Mouse (Mus musculus) mesoderm, embryonic 11.5 days (tissue): ENCODE data around the gene Plcg1.
A peak's percentile ranks its signal among the peaks of the same experiment; 100 is the strongest.

ENCODE experiments used
- DNase-seq: peaks from one replicate; pipeline ENCODE4 v3.0.0-alpha.2; 2012; ENCODE audit warnings: low read depth, low spot score

Gene Plcg1

DNA sequence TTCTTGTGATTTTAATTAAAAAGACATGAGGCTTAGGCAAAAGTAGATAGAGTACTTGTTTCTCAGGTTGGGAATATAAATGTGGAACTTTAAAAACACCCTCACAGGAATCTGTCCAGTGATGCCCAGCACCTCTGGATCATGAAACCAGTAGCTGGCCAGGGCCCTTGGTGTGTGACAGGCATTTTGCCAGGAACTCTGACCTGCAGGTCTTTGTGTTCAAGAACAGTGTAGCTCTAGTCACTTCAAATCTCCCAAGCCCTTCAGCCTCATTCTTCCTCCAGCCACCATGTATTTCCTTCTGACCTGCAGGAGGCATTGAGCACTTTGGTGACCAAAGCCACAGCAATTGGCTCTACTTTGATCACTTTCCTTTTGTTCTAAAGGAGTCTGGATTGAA lies 39.3 kb downstream of the Plcg1 start:
- DNase-seq, result no peak

DNA sequence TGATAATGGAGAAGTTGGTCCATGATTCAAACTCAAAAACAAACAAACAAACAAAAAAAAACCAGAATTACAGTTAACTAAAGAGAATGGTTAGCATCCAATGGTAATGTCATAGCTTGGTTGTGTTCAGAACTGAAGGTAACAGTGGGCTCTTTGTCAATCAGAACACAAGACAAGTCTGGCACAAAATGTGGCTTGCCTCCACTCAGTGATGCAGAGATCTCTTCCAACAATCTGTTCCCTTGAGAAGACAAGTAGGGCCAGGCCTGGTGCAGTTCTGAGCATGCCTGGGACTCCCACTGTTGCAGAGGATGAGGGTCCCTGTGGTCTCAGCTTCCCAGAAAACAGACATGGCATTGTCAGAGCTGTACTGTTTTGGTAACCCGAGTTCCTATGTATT lies 39.8 kb downstream of the Plcg1 start:
- DNase-seq, result no peak

DNA sequence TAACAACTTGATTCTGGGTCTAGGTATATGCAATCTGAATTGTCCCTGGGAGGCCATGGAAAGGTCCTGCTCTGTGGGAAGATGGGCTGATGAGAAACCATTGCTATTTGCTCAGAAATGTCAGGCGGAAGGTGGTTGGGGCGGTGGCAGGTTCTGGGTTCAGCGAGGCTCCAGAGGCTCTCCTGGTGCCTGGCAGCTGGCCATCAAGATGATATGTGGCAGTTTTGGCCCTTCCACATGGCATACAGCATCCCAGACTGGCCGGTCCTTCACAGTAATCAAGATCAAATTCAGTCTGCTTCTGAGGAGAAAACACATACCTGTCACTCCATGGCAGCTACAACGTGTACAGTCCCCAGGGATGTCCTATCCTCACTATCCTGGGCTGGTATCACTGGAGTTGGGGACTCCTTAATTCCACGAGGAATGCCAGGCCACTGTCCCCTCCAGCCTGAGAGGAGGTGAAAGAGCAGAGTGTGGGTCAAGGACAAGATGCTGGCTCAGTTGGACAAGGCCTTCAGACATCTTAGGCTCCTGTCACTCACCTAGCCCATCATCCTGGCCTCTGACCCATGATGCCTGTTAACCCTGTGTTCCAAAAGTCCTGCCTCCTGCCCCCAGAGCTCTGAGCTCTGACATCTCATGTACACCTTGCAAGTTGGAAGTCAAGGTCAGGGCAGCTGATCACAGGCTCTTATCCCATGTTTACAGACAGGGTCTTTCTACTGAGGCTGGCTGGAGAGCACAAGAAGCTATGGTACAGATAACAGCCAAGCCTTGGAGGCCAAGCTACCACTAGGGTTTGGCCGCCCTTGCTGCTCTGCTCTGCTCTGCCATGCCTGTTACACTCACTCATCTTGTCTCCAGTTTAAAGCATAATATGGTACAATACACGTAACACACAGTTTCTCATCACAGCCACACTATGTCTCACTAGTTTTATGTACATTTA lies 40.5 kb downstream of the Plcg1 start:
- DNase-seq, result no peak

DNA sequence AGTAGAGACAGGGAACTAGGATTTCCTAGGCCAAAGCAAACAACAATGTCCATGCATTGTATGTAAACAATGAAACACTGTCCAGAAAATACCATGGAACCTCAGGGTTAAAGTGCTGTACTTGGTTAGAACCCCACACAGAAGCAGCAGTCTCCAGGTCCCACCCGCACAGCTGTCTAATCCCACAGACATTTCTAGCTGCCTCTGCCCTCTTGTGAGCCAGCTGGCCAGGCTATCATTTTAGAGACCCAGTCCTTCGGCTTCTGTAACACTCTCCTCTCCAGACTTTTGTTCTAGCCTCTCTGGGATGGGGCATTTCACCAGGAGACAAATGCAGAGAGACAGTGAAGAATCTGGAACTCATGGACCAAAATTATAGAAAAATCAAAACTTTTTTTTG lies 46.9 kb downstream of the Plcg1 start:
- no peak for DNase-seq

DNA sequence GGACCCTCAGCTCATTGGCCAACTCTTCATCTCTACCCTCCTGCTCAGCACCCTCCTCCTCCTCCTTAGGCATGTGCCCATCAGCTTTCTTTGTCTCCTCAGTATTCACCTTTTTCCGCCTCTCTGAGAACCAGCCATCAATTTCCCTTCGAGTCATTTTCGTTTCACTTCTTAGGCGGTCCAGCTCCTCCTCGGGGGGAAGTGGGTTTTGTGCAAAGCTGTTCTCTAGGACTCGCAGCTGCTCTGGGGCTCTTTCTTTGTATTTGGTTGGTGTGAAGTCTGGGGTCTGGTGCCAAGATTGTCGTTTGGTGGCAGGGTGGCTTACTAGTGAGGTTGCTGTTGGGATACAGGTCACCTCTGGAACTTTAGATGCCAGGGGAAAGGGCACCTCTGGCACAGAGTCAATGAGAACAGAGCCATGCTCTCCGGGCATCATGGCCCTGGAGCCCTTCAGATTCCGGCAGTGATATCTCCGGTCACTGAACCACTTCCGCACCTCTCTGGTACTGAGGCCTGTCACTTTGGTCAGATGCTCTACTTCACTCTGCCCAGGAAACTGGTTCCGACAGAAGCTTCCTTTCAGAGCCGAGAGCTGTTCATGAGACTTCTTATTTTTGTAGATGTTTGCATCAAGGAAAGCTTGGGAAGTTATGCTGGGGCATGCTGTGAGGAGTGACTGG lies 49.2 kb downstream of the Plcg1 start:
- DNase-seq, result no peak

DNA sequence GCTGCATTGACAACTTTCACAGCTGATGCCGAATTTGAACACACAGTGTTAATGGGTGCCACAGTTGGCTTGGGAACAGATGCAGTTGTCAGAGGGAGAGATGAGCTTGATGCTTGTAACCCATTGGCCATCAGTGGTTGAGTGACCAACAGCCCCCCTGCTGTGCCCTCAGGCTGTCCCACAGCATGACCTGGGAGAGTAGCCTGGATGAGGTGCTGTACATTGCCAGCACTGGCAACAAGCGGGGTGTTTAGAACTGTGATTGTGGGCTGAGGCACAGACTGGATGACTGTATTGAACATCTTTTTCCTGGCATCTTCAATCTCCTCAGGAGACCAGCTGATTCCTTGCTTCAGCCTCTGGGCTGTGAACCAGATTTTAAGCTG lies 49.7 kb downstream of the Plcg1 start:
- DNase-seq, result no peak

DNA sequence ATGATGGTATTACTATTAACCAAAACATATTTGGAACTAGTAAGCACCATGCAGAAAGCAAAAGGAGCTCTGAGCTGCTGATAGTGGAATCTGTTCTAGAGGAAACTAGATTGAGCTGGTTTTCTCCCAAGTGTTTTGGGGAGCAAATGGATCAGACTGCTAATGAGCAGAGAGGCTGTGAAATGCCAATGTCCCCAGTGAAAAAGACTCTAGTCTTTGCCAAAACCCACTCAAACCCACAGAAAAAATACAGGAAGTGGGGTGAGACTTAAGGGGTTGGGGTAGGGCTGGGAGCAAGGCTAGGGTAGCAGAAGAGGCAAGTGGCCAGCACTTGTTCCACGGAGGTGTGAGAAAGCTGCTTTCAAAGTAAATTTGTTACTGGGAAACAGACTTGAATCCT lies 55.2 kb downstream of the Plcg1 start:
- DNase-seq, result no peak

DNA sequence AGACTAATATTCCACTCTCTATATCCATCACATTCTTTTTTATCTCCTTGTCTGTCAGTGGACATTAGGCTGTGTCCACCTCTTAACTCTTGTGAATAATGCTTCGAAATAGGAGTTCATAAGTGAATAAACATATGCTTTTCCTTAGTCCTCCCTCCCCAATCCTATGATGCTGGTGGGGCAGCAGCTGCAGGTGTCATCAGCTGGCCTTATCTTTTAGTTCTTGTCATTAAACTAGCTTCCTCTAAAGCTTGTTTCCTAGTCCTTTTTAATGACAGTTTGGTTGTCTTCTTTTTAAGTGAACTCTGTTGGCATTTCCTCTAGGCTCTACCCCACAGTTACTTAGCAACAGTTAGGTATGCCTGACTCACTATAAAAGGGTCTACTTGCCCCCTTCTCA lies 57.9 kb downstream of the Plcg1 start:
- no peak for DNase-seq

DNA sequence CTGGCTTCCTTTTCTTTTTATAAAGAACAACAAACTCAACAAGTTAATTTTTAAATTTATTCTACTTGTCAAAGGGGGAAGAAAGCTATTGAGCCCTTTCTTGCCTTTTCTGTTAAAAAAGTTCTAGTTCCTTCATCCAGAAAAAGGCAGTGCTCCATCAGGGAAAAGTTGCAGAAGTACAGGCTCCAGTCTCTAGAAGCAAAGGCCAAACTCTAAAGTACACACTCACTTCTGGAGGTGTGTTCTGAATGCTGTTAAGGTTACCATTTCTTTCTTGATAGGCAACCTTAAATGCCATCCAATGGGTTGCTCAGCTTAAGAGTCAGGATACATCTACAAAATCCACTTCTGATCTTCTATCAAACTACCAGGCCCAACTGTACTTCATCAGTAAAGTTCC lies 58.6 kb downstream of the Plcg1 start:
- DNase-seq, result no peak

DNA sequence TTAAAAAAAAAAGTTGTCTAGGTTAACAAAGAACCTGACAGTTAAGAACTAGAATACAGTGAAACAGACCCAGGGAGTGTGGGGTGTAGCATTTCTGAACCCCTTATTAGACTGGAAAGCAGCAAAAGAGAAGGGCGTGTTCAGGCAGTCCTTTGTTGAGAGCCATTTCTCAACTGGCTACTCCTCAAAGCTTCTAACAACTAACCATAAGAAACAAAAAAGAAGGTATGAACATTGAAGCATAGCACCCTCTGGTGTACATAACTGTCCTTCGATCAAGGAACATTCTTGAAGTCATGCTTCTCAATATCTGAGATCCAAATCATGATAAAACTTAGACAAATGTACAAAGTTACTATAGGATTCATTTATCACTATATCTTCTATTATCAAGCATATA lies 62.0 kb downstream of the Plcg1 start:
- no peak for DNase-seq

DNA sequence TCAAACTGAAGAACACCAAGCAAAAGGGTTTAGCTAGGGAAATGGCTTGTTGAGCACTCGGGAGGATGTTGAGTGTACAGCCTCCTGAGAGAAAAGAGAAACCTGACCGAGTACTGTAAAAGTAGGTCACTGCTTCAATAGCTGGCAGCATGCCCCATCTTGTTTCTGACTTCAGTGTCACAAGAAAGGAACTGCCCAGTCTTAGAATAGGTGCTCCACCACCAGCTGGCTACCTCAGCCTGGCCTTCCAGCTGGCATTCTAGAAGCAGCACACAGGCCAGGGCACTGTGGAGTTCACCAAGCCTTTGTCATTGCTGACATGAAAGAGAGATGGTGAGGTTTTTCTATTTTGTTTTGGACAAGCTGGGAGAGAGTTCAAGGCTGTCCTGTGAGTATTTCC lies 65.9 kb downstream of the Plcg1 start:
- no peak for DNase-seq

DNA sequence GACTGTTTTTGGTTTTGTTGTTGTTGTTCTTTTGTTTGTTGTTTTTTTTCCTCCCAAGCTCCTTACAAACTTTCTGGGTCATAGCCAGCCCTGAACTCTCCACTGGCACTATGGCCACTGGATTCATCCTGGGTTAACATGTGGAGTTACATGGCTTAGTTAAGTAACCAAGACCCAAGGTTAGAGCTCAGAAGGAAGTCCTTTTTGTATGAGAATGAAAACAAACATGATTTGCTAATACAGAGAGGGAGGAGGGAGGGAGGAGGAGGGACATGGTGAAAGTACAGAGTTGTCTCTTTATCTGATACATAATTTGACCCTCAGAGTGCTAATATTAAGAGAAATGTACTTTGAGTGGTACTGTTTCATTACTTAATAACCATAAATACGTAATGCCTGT lies 67.1 kb downstream of the Plcg1 start:
- no peak for DNase-seq

DNA sequence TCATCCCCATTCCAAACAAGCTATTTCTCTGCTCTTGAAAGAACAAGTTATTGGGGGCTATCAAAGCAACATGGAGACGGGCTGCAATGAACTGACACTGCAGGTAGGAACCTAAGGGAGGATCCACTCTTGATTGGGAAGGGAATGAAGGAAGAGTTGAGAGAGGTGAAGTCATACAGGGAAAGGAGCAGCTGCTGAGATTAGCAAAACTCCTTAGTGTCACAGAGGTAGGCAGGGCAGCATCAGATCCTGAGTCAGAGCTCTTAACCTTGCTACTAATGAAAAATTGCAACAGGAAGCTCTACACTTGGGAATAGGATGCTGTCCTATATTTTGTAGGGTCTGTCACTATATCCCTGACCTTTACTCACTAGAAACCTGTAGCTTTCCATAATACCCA lies 69.9 kb downstream of the Plcg1 start:
- DNase-seq, result no peak

DNA sequence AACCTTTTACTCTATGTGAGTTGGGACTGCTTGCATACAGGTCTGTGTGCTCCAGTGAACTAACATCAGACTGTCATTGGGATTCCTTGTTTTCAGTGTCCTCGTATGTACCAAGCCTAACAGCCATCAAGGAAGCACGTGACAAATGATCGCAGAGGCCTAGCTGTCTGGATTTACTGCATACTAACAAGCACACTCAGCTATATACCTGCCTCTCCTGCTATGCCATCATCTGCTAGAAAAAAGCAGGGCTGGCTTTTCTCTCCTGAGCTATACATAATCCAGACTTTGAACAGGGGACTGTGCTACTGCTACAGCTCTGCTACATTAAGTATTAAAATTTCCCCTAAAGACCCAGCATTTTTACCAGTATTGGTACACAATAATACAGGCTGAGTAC lies 71.2 kb downstream of the Plcg1 start:
- DNase-seq, result no peak

DNA sequence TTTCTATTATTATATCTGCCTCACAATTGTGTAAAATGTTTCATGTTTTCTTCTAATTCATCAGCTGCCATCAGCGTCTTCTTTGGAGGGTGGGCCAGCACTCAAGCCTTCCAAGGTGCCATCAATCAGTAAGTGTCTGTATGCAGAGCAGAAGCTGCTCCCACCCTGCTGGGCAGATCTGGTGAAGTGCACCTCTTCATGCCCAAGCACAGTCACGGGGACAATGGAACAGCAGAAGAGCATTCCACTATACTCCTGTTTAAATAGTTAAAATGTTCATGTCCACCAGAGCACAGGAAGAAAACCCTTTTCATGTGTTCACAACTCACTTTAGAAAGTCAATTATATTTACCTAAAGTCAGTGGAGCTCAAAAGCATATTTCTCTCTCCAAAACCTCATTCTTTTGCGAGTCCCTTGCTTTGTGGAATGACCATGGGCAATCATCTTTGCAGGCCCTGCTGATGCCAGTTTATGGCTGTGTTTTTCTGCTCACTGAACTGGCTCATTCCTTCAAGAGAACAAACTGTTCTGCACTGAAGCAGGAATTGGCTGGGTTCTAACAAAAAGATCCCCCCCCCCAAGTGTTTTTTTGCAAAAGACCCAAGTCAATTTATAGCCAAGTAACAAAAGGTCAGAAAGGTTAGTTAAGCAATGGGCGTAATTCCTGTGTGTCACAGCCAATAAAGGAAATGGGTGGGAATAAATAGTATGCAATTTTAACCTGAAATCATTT lies 73.9 kb downstream of the Plcg1 start:
- DNase-seq, result peak; percentile 23

DNA sequence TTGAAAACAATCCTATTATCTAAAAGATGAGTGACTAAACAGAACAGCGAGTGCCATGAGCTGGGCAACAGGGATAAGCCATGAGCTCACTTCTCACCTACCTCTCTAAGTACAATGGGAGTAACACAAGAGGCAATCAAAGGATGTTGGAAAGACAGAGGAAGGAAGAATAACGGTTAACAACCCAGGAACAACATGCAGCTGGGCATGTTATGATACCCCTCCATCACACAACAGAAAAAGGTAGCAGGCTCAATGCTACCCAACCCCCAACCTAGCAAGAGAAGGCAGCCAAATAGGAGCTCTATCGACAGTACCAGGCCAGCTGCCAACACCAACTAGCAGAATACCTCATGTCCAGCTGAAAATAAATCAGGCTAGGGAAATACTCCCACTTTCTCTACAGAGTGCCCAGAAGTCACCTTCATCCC lies 75.0 kb downstream of the Plcg1 start:
- DNase-seq, result no peak

DNA sequence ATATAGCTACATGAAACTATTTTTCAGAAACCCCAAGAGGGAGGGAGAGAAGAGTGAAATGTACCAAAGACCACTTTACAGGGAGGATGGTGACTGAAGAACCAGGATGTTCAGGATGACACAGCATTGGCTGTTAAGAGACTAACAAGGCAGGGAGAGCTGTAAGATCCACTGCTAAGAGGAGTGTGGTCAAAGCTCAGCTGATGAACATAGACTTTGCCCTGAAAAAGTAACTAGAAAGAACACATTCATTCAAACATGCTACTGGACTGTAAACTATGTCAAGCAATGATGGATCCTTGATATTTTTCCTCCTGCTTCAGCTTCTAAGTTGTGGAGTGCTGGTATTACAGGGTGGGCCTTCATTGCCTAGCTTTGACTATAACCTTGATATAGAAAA lies 79.3 kb downstream of the Plcg1 start:
- no peak for DNase-seq

DNA sequence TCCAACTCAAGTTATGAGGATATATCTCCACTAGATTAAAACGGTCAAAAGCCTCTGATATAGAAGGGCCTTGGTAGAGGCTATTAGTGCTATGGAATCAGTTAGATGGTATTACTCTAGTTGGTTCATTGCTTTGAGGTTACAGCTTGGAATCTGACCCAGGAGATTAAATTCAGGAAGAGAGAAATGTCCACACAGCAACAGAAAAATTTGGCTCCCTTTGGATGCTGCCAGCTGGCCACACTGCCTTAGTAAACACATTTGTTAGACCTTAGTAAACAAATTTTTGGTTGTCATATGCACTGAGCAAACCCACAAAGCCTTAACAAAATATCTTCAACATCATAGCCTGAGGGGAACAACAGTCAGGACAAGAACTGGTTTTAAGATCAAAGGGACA lies 79.7 kb downstream of the Plcg1 start:
- DNase-seq, result no peak
